Mouse (Mus musculus) liver, adult 2 months (tissue): ENCODE results near the gene C1qtnf5.

Experiments used
- CTCF ChIP-seq: fragments of 200-500 bp; IDR thresholded peaks from 2 replicates; pipeline ENCODE4 v1.5.1; 2011; ENCODE audit warnings: low read depth, low read length, control low read depth
- POLR2A ChIP-seq: fragments of 200-500 bp; IDR thresholded peaks from 2 replicates; pipeline ENCODE4 v1.6.1; 2011; ENCODE audit warnings: low read length, control low read depth; ENCODE audit not compliant: insufficient read depth; ENCODE audit errors: extremely low read depth

GRCm38 (mm10) chr9:44114453-44114852 lies 7.4 kb downstream of the C1qtnf5 start:
- no peak for TF ChIP-seq CTCF
- no peak for TF ChIP-seq POLR2A
